Mouse (Mus musculus): ENCODE measurements around the gene Vegfd. TPM values are rescaled to one million over a fixed set of nuclear protein-coding genes. Genes with fewer than 3 reads are reported as not detected.

Vegfd gene
- polyA plus RNA-seq (2017; shearing (Covaris generic)): not detected

DNA sequence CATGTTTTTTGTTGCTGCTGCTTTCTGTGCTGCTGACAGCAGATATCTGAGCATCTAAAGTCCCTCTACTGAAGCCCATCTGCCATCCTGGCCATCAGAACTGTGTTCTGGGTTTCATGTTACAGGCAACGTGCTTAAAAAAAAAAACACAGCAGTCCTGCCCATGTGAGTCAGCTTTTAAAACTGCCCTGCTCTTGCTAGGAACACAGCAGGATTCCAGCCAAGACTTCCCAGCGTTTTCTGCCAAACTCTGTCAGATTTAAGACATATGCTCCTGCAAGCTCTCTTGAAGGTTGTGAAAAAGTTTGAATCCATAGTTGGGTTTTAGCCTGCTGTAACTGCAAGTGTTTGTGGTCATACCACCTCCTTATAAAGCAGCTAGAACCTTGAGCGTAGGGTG is at the start of gene Vegfd:
Gene Vegfd, plus strand, starts transcription at position 298 of the 400 bp plus-strand sequence.

DNA sequence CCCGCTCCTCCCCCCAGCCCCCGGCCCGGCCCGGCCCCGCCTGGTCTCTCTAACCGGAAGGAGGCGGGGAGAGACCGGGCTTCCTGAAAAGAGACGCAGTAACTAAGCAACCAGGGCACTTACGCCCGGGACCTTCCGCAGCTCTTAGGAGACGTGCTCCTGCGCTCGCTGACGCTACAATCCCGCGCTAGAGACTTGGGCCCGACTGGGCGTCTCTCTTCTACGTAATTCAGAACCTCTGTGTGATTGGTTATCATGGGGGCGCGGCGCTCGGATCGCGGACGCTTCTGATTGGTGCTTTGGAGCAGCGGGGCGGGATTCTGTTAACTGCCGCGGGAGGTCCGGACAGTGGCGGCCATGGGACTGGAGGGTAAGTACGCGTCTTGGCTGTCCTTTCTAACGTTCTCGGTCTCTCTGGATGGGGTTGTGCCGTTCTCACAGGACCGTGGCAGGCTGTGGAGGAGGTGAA is 46.3 kb downstream of the Vegfd start, which contains the start of gene Piga:
Gene Piga, plus strand, starts transcription at position 317 of the 469 bp plus-strand sequence.

DNA sequence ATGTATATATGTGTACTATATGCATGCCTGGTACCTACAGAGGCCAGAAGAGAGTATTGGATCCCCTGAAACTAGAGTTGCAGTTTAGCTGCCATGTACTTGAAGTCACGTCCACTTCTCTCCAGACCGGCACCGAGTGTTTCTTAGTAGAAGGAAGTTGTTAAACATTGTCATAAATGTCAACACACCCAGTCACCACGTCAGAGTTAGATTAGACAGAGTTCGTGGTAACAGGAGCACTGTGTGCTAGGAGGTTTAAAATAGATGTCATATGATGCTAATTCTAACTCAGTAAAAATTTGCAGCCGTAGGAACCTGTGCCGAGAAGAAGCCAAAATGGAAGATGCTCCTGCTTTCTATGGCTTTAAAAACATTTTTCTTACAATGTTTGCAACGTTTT is 63.5 kb downstream of the Vegfd start, which contains the start of gene Asb11:
Gene Asb11, plus strand, starts transcription at position 286 of the 400 bp plus-strand sequence.

Other genes starting within 250 kb of the Vegfd start
- gene Ace2, start 234.0 kb upstream of the Vegfd start, polyA plus RNA-seq (2017; shearing (Covaris generic)): not detected
- gene Bmx, start 115.2 kb upstream of the Vegfd start, polyA plus RNA-seq (2017; shearing (Covaris generic)): not detected
- not detected for gene Pir, start 104.0 kb upstream of the Vegfd start, polyA plus RNA-seq (2017; shearing (Covaris generic))
- 16.1 TPM for gene Piga, start 46.4 kb downstream of the Vegfd start, polyA plus RNA-seq (2017; shearing (Covaris generic))
- gene Asb11, start 63.6 kb downstream of the Vegfd start, polyA plus RNA-seq (2017; shearing (Covaris generic)): not detected
- not detected for gene Asb9, start 132.9 kb downstream of the Vegfd start, polyA plus RNA-seq (2017; shearing (Covaris generic))

Measured in effector memory CD4-positive, alpha-beta T cell, adult 5 months (primary cell).